Mouse (Mus musculus) megakaryocyte, embryonic 14.5 days (primary cell): ENCODE results near the gene Hmcn1.

ENCODE experiments used
- FLI1 ChIP-seq: IDR thresholded peaks from 2 replicates; pipeline ENCODE4 v1.6.1; 2012; ENCODE audit warnings: low read length, inconsistent platforms, mixed read lengths
- GATA1 ChIP-seq: IDR thresholded peaks from 3 replicates; pipeline ENCODE4 v1.6.1; 2012; ENCODE audit warnings: mixed read lengths, low read length, inconsistent platforms, borderline replicate concordance

GRCm38 (mm10) chr1:150814917-150815316 is 178.3 kb downstream of the Hmcn1 start:
- no peak for TF ChIP-seq GATA1
- TF ChIP-seq FLI1, result no peak
